Mouse (Mus musculus): ENCODE measurements around the gene 3110009E18Rik. TPM values are rescaled to one million over a fixed set of nuclear protein-coding genes. Genes with fewer than 3 reads are reported as not detected.

Gene 3110009E18Rik
- 1 to 10 TPM; 4.9 to 5.4 TPM for total RNA-seq (2021)
- long read RNA-seq, experiment 1, partial matches to known transcripts, result 0 of 6 reads
- long read RNA-seq, experiment 1, other reads (novel, unspliced or antisense), result 3 of 6 reads
- long read RNA-seq, experiment 2, partial matches to known transcripts, result 0 of 4 reads
- long read RNA-seq, experiment 2, other reads (novel, unspliced or antisense), result 1 of 4 reads

- peak; percentile 98 for DNase-seq
Measured at GRCm38 (mm10) chr1:120120969-120121811, at the start of gene 3110009E18Rik, which contains the start of gene Dbi. Gene 3110009E18Rik, plus strand, starts transcription at chr1:120121187. Gene Dbi, minus strand, starts transcription at chr1:120121078.

GRCm38 (mm10) chr1:120072900-120073299, 48.1 kb upstream of the 3110009E18Rik start:
- DNase-seq, result no peak

- peak; percentile 76 for DNase-seq
Measured at GRCm38 (mm10) chr1:120073519-120074306, 47.3 kb upstream of the 3110009E18Rik start, which contains the start of gene Tmem37. Gene Tmem37, minus strand, starts transcription at chr1:120074074.

- DNase-seq, result no peak
Measured at GRCm38 (mm10) chr1:120074307-120074702, 46.7 kb upstream of the 3110009E18Rik start.

- no peak for DNase-seq
Measured at GRCm38 (mm10) chr1:120074931-120075330, 46.1 kb upstream of the 3110009E18Rik start.

GRCm38 (mm10) chr1:120075507-120075906, 45.5 kb upstream of the 3110009E18Rik start:
- DNase-seq, result no peak

GRCm38 (mm10) chr1:120077746-120078410, 43.1 kb upstream of the 3110009E18Rik start:
- DNase-seq, result no peak

- no peak for DNase-seq
Measured at GRCm38 (mm10) chr1:120080632-120081031, 40.4 kb upstream of the 3110009E18Rik start.

- no peak for DNase-seq
Measured at GRCm38 (mm10) chr1:120082957-120083585, 37.9 kb upstream of the 3110009E18Rik start.

- DNase-seq, result no peak
Measured at GRCm38 (mm10) chr1:120083921-120084517, 37.0 kb upstream of the 3110009E18Rik start.

GRCm38 (mm10) chr1:120085696-120086095, 35.3 kb upstream of the 3110009E18Rik start:
- DNase-seq, result no peak

GRCm38 (mm10) chr1:120086644-120087043, 34.3 kb upstream of the 3110009E18Rik start:
- no peak for DNase-seq

GRCm38 (mm10) chr1:120089180-120089579, 31.8 kb upstream of the 3110009E18Rik start:
- no peak for DNase-seq

- DNase-seq, result peak; percentile 38
Measured at GRCm38 (mm10) chr1:120090880-120091570, 30.0 kb upstream of the 3110009E18Rik start.

GRCm38 (mm10) chr1:120093482-120094134, 27.4 kb upstream of the 3110009E18Rik start:
- peak; percentile 74 for DNase-seq

- no peak for DNase-seq
Measured at GRCm38 (mm10) chr1:120094920-120095319, 26.1 kb upstream of the 3110009E18Rik start.

GRCm38 (mm10) chr1:120098327-120098726, 22.7 kb upstream of the 3110009E18Rik start:
- no peak for DNase-seq

- DNase-seq, result peak; percentile 23
Measured at GRCm38 (mm10) chr1:120099483-120099882, 21.5 kb upstream of the 3110009E18Rik start.

GRCm38 (mm10) chr1:120100456-120101226, 20.3 kb upstream of the 3110009E18Rik start:
- DNase-seq, result no peak
